Mouse (Mus musculus): ENCODE results near the gene Dync2li1.

Gene Dync2li1

GRCm38 (mm10) chr17:84626276-84626856, at the start of gene Dync2li1:
Gene Dync2li1, plus strand, starts transcription at chr17:84626496.
- peak; percentile 28 to 82 for DNase-seq (ENCODE audit: low spot score in 2 of 2)

- no peak for DNase-seq (ENCODE audit: low spot score in 2 of 2)
Measured at GRCm38 (mm10) chr17:84576621-84577293, 49.5 kb upstream of the Dync2li1 start.

GRCm38 (mm10) chr17:84579249-84579648, 47.0 kb upstream of the Dync2li1 start:
- DNase-seq (ENCODE audit: low spot score in 2 of 2): no peak

- DNase-seq (ENCODE audit: low spot score in 2 of 2): no peak
Measured at GRCm38 (mm10) chr17:84579817-84580216, 46.5 kb upstream of the Dync2li1 start.

- no peak for DNase-seq (ENCODE audit: low spot score in 2 of 2)
Measured at GRCm38 (mm10) chr17:84580821-84581220, 45.5 kb upstream of the Dync2li1 start.

GRCm38 (mm10) chr17:84581740-84582414, 44.4 kb upstream of the Dync2li1 start:
- DNase-seq (ENCODE audit: low spot score in 2 of 2): no peak

GRCm38 (mm10) chr17:84584107-84584506, 42.2 kb upstream of the Dync2li1 start:
- DNase-seq (ENCODE audit: low spot score in 2 of 2): no peak

- no peak for DNase-seq (ENCODE audit: low spot score in 2 of 2)
Measured at GRCm38 (mm10) chr17:84585104-84585503, 41.2 kb upstream of the Dync2li1 start.

- no peak for DNase-seq (ENCODE audit: low spot score in 2 of 2)
Measured at GRCm38 (mm10) chr17:84590065-84590464, 36.2 kb upstream of the Dync2li1 start.

GRCm38 (mm10) chr17:84591431-84592150, 34.7 kb upstream of the Dync2li1 start:
- no peak for DNase-seq (ENCODE audit: low spot score in 2 of 2)

- DNase-seq (ENCODE audit: low spot score in 2 of 2): no peak
Measured at GRCm38 (mm10) chr17:84596015-84596441, 30.3 kb upstream of the Dync2li1 start.

GRCm38 (mm10) chr17:84596501-84596900, 29.8 kb upstream of the Dync2li1 start:
- no peak for DNase-seq (ENCODE audit: low spot score in 2 of 2)

- DNase-seq (ENCODE audit: low spot score in 2 of 2): no peak
Measured at GRCm38 (mm10) chr17:84597859-84598258, 28.4 kb upstream of the Dync2li1 start.

GRCm38 (mm10) chr17:84598928-84599327, 27.4 kb upstream of the Dync2li1 start:
- no peak for DNase-seq (ENCODE audit: low spot score in 2 of 2)

GRCm38 (mm10) chr17:84600051-84600983, 26.0 kb upstream of the Dync2li1 start:
- no peak for DNase-seq (ENCODE audit: low spot score in 2 of 2)

GRCm38 (mm10) chr17:84601805-84602204, 24.5 kb upstream of the Dync2li1 start:
- DNase-seq (ENCODE audit: low spot score in 2 of 2): no peak

GRCm38 (mm10) chr17:84603202-84603627, 23.1 kb upstream of the Dync2li1 start:
- DNase-seq (ENCODE audit: low spot score in 2 of 2): no peak

GRCm38 (mm10) chr17:84603709-84604420, 22.4 kb upstream of the Dync2li1 start:
- no peak for DNase-seq (ENCODE audit: low spot score in 2 of 2)

- no peak for DNase-seq (ENCODE audit: low spot score in 2 of 2)
Measured at GRCm38 (mm10) chr17:84606976-84607375, 19.3 kb upstream of the Dync2li1 start.

GRCm38 (mm10) chr17:84607617-84608016, 18.7 kb upstream of the Dync2li1 start:
- peak in 1 of 2 experiments; percentile 37 for DNase-seq (ENCODE audit: low spot score in 2 of 2)
